Mouse (Mus musculus) A20 (cell line): ENCODE data around the gene Utrn.

Experiments
- DNase-seq: peaks from one replicate; pipeline ENCODE4 v3.0.0-alpha.2; 2011; ENCODE audit warnings: low read depth, low spot score

The Utrn gene

DNA sequence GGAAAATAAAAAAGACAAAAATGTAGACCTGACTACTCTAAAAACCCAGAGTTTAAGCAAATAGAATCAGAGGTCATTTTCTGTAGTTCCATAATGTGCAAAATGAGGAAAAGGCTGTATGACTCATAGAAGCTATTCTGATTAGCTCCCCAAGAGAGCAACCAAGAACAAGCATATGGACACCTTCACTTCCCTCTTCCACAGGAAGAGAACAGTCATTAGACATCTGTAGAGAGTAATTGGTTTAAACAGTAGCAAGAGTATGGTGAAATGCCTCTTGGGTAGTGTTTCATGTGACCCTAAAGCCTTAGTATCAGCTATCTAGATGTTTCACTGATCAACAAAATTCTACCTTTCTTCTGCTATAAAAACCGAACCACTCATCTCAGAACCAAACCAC is 133.5 kb downstream of the Utrn start:
- DNase-seq: peak; percentile 25

DNA sequence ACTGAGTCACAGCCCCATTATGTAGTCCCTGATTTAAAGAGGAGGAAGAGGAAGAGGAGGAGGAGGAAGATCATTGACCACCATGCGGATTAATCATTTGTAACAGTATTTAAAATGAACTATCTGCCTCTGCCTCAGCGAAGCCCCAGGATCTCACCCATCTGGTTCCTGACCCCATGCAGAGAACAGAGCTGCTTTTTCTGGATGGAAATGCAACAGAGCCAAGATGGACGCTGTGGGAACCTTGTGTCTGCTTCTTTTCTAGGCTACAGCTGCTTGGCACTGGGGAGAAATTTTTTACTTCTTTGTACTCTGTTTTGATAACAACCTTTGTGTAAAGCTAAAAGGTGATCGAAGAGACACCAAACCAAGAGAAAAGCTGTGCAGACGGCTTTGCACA is 137.7 kb downstream of the Utrn start:
- no peak for DNase-seq

DNA sequence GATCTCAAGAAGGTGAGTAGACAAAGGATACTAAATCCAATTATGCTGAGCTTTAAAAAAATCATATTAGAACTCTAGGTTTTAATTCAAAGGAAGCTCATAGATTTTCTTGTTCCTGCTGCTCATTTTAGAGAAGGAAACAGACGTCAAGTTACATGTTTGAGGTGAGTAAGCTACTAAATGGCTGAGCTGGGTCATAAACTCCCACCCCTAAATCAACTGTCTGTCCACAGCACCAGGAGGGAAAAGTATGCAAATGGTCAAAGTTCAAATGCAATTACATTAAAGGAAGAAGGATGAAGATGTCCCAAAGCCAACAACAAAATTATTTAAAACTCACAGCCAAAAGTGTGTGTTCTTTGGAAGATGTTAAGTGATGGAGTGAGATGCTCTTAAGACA is 139.5 kb downstream of the Utrn start:
- DNase-seq: no peak

DNA sequence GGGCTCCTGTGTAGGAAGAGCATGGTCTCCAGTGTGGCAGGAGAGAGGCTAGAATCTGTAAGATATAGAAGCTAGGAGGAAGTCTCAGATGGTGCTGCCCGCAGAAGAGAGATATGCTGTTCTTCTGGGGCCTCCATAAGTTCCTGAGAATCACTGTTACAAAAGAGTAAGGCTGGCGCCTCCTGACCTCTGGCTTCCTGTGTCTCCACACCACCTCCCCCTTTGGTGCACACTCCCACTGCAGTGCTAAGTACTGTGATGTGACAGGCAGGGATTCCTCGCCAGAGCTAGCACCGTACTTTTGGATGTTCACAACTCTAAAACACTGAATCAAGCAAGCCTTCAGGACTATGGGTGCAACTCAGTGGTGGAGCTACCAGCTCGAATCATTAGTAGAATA is 140.1 kb downstream of the Utrn start:
- no peak for DNase-seq

DNA sequence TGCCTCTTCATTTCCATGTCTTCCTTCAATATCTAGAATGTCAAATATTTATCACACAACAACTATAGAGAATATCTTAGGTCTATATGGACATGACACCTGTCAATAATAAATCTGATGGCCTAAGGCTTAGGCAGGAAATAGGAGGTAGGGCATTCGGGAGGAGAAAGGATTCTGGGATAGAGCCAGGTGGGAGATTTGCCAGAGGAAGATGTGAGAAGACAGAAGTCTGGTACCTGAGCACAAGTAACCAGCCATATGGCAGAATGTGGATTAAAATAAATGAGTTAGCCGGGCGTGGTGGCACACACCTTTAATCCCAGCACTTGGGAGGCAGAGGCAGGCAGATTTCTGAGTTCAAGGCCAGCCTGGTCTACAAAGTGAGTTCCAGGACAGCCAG is 141.3 kb downstream of the Utrn start:
- no peak for DNase-seq

DNA sequence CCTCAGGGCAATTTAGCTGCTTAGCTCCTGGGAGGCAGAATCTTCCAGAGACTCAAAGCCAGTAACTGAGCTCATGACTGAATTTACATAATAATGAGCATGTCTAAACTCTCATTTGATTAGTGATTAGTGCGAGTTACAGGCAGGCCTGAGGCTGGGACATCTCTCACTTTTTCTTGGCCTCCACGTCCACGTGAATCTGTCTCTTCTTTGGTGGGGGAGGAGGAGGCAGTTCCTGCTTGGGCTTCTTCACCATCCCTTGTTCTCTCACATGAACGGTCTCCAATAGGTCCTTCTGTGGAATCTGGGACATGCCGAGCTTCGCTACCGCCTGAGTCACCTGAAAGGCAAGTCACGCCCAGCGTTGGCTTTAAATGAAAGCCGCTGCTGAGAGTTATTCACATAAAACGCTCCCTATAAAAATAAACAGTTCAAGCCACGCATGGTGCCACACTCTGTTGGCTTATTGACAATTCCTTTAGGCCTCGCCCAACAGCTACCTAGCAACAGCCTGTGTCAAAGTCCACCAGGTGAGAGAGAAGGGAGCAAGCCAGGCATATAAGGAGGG is 143.0 kb downstream of the Utrn start:
- no peak for DNase-seq

DNA sequence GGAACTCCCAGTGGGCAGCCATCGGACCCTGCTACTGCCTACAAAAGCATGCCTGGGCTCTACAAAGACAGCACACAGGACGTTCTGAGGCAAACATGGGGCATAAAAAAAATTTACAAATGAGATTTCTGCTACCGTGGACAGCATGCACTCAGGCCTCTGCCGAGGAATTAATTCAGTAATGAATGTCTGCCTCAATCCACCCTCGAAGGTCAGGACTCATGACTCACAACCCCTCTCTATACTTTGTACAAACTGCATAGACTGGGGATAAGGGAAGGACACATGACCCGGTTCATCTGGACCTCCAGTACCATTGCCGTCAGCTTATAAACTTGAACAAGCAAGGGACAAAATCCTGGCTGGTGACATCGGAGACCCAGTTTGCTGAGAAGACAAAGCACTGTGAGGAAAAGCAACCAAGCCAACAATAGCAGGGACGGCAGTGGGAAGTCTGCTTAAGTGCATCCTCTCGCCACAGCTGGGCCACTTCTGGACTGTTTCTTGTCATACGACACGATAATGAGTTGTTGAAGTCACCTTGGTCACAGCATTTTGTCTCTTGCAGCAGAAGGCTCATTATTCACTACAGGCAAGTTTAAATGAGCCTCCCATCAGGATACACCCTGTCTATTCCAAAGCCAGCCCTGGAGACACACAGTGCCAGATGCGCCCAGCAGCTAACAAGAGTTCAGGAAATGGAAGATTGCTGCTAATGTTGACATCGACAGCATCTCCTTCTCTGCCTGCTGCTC is 144.7 kb downstream of the Utrn start:
- no peak for DNase-seq

DNA sequence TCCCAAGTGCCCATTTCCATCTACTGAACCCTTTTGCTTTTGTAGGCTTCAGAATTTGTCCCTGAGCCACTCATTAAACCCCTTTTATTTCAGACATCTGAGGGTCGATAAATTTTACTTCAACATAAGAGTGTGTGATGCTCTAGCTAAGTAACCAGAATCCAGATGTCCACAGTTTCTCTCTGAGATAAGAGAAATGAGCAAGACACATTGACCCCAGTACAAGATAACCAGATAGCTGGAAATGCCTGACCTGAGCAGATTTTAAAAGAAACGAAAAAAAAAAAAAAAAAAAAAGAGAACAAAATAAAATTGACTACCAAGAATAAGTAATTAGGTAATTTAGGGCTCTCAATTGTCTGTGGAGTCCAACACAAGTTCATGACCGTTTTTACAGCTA is 145.9 kb downstream of the Utrn start:
- no peak for DNase-seq

DNA sequence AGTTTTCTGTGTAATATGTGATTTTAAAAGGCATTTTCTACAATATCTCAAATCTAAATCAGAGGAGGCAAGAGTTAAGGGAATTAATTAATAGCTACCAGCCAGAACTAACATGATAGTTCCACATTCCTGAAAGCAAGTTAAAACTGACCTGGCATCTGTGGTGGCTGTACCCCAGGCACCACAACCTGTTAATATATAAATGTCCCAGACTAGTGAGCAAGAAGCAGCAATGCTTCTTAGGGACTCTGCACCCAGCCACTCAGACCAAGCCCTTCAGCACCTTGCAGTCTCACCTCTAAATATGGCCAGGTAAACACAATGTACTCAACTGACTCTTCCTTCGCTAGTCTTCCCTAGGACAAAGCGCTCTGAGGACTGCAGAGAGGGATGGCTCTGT is 147.1 kb downstream of the Utrn start:
- no peak for DNase-seq

DNA sequence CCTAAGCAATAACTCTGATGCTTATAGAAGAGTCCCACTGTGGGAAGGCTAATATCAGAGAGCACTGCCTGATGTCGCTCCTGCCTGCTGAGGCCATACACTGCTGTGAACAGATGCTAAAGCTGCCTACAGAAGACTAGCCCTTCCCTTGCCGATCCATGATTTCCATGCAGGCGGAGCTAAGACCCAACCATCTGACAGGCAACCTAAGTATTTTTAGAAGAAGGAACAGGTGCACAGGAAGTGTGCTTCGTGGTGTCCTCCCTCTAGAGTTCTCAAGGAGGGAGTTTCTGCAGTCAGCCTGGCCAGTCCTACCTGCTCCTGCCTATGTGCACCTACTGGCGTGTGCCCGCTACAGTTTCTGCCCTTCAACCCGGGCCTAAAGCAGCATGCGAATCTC is 150.8 kb downstream of the Utrn start:
- DNase-seq: peak; percentile 45

DNA sequence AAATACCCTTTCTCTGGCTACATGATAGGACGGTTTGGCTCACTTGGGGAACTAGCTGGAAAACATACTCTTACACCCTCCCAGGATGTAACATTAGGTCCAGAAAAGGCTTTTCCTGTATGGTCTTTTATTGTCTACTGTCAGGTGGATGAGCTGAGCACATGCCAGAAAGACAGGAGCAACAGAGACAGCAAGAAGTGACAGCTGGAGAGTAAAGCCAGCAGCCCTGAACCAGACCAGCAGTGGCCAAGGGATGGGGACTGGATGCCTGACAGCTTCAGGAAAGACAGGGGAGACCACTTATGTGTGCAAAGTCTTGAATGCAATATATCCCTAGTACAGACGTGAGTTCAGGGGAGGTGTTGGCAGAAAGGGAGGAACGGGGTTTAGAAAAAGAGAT is 151.8 kb downstream of the Utrn start:
- DNase-seq: no peak

DNA sequence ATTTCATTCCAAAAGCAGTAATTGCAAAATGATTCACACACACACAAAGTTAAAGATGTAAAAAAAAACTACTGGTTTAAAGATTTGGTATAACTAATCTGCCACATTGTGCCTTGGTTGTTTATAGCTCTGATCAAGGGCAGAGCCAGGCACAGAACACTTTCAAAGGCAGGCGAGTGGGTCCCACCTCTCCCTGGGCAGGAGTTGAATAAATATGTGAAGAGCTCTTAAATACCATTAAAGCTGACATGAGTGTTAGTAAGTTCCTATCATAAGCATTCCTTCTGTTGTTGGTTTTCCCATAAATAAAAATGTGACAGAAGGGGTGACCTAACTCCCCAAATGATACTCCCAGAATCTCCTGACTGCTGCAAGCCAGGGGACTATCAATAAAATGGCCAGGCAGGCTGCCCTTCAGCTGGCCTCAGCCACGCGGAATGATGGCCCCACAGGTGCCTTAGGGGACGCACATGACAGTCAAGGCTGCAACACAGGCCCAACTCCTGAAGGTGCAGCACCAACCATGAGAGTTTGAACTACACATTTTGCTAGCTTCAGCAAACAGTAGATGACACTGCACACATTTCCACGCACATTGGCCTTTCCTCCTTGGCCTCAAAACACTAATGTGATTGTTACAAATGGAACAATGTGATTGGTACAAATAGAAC is 152.4 kb downstream of the Utrn start:
- no peak for DNase-seq

DNA sequence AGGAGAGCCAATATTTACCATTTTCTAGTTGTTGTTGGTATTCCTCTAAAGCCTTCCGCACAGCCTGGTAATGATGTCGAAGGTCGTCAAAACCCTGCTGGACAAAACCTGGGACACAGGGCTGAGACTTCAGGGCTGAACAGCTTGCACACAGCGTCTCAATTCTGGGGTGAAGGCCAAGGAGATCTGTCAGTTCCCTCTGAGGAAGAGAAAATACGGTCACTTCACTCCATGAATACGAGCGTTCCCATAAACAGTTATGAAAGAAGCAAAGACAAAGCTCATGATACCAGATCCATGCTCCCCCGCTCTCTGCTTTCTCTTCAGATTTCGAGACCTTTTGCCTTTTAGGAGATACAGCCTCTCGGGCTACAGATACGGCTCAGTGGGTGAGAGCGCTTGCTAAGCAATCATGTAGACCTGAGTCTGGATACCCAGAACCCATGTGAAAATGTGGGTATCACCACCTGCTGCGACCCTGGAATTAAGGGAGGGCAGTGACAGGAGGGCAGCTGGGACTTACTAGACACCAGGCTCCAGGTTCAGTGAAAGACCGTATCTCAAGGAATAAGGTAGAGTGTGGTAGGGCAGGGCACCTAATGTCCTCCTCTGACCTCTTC is 155.8 kb downstream of the Utrn start:
- DNase-seq: no peak

DNA sequence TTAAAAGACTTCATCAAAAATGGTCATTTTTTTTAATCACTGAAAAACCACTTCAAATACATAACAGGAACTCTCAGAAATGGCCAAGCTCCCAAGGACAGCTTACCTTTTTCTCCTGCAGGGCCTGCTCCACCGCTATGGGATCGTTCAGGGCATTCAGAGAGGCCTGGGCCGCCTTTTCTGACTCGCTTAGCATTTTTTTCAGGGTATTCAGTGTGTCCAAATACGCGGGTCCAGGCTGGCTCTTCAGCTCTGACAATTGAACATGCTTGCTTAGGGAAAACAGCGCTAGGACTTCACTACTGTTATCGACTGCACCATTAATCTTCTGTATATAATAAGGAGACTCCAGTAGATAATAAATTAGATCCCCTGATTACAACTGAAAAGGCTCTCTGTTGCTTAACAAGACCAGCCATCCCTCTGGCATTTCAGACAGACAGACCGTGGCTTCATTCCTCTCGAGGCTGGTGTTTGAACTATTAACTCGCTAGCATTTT is 157.8 kb downstream of the Utrn start:
- no peak for DNase-seq

DNA sequence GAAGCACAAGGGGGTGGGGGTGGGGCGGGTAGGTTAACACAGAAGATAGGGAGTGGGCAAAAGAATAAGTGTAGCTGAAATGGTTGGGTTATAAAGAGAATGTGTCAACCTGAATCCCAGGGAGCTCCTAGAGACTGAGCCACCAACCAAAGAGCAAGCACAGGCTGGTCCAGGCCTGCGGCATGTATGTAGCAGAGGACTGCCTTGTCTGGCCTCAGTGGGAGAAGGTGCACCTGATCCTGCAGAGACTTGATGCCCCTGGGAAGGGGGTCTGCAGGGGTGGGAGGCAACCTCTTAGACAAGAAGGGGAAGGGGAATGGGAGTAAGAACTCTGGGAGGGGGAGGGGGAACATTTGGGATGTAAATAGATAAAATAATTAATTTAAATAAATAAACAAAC is 162.6 kb downstream of the Utrn start:
- no peak for DNase-seq

DNA sequence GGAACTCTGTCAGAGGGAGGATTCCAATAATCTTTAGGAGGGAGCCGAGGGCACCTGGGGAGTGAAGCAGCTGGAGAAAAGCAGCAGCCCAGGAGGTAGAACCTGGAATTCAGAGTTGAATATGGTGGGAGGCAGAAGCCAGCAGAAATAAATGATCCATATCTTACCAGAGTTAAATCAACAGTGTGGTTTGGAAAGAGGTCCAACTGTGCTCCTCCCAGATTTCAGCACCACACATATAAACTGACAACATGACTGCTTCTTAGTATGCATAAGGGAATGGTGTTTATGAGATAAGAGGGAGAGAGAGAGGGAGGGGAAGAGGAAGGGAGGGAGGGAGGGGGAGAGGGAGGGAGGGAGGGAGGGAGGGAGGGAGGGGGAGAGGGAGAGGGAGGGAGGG is 163.2 kb downstream of the Utrn start:
- DNase-seq: no peak

DNA sequence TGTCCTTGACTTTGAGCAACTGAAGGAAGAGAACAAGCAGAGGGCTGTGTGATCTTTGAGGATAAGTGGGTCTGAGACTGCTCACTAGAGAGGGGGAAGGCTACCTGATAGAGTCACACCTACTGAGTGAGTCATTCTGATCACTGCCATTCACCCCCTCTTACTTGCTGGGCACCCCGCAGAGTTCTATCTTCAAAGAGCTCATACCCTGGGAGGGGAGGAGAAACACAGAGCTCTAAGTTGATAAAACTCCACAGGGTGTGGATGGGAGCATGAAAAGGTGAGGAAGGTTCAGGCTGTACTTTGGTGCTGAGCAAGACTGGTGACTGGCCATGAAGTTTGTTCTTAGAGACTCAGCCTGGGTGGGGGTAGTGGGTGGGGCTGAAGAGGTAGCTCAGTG is 164.9 kb downstream of the Utrn start:
- no peak for DNase-seq

DNA sequence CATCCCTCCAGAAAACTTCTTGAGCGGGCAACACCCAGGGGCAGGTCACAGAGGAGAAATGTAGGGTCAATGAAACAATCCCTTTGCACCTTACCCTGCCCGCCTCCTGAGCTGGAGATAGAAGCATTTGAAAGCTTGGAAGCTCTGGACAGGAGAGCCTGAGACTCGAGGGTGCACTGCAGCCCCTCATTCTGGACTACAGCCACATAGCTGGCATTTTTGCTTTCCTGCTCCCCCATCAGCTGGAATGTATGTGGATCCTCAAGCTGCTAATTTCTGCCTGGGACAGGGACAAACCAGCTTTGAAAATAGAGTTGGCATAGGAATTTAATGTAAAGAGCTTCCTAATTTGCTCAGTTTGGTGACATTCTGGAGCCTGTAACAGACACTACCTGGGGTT is 165.6 kb downstream of the Utrn start:
- no peak for DNase-seq

DNA sequence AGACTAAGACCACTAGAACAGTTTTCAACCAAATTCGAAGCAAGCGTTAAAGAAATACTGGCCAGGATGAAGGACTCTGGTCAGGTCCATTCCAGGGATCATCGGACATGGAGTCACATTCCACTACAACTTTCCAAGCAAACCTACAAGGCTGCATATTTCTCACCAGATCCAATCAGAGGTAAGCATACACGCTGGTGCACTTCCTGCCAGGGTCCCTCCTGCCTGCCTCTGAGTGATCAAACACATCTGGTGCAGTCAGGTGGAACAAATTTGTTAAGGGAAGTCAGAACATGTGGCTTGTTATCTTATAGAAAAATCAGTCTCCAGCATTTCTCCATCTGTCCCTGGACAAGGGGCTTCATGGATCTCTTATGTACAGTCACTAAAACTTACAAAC is 167.0 kb downstream of the Utrn start:
- no peak for DNase-seq

DNA sequence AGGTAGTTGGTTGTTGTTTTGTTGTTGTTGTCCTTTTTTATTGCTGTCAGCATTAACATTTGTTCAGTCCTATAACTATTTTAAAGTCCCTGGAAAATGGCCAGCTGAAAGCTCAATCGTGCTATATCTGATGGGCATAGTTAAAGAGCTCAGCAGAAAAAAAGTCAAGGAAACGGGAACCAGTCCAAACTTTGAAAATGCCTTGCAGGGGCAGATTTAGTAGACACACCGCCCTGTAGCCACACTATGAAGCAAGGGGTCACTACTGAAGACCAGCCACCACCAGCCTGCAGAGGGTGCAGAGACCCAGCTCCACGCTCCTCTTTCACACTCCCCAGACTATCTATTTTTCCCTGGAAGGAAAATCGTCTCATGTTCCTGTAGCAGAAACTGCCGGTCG is 167.5 kb downstream of the Utrn start:
- DNase-seq: no peak

DNA sequence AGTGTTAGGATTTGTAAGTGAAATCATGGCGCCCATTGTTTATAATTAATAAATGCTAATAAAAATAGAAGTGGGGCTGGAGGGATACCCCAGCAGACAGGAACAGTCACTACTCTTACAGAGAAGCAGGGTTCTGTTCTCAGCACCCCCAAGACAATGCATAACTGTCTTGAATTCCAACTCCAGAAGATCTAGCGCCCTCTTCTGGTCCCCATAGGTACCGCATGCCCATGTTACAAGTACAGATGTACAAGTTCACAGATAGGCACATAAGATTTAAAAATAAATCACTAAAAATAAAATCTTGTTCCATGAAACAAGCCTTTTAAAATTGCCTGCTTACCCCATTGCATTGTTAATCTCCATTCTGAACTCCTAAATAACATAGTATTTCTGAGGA is 168.6 kb downstream of the Utrn start:
- DNase-seq: peak; percentile 38

DNA sequence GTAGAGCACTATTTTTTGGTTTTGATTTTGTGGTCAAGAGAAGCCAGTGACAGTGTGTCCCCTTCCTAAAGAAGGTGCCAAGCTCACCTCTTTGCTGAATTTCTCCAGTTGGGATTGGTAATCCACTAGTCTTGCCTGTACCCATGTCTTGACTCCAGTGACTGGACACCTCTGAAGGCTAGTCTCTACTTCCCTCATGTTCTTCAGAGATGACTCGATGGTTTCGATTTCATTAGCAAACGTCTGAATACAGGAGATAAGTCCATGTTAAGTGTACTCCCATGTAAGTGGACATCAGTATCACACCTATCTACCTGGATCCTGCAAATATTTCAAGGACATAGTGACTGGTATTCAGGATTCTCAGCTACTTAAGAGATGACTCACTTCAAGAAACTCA is 171.3 kb downstream of the Utrn start:
- peak; percentile 63 for DNase-seq

DNA sequence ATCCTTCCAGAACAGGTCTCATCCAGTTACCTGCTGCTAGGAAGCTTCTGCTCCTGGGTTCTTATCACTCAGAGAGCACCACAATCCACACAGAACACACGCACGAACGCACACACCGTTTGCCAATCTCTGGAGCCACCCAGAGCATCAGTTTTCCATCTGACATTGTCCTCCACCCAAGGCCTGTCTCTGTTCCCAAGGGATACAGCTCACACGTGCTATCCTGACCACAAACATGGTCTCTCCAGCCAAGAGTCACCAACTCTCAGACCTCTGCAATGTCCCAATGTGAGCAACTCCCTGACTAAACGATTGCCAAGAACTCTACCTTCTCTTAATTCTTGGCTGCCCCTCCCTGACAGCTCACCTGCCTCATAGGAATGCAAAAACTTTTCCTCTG is 172.5 kb downstream of the Utrn start:
- DNase-seq: no peak
